Mouse (Mus musculus): Measurements from ENCODE around the gene Zscan20.

GRCm38 (mm10) chr4:128652584-128653298 lies 42.8 kb upstream of the Zscan20 start:
- TF ChIP-seq GATA1 (IDR thresholded peaks at IDR 0.05; ENCODE audit: borderline replicate concordance, low read length) (no peak; the same call in 2 of the 3 replicates), FLI1 (IDR thresholded peaks at IDR 0.05; ENCODE audit: low read length) (peak; percentile 69)

Measured in megakaryocyte, embryonic 14.5 days (primary cell).